Mouse (Mus musculus): ENCODE data around the gene Clic1.

DNA sequence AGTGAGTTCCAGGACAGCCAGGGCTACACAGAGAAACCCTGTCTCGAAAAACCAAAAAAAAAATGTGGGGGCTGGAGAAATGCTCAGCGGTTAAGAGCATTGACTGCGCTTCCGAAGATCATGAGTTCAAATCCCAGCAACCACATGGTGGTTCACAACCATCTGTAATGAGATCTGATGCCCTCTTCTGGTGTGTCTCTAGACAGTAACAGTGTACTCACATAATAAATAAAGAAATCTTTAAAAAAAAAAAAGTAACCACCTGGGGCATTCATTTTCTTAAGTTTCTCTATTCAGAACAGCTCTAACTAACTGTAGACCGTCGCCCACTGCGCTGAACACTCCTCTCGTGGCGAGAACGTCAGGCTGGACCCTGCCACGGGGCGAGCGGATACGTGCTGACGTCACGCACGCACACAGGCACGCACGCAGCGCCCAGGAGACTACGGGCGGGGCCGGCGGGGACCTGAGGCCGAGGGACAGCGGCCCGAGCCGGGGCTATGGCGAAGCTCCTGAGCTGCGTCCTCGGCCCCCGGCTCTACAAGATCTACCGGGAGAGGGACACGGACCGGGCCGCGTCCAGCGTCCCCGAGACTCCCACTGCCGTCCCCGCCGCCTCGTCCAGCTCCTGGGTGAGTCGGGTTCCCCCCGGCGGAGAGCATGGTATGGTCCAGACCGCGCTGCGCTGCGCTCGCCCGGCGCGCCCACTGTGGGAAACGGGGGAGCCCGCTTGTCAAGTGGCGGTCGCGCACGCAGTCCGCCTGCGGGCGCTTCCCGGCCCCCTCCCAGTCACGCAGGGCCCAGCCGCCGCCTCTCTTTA is 39.3 kb downstream of the Clic1 start, which contains the start of gene Abhd16a:
- TF ChIP-seq CTCF (IDR thresholded peaks at IDR 0.05; ENCODE audit: insufficient read depth, low read depth, low read length) (no peak), POLR2A (IDR thresholded peaks at IDR 0.05; ENCODE audit: insufficient read depth, low read depth, low read length) (peak; percentile 93)

Measured in olfactory bulb, adult 2 months (tissue).